Mouse (Mus musculus): ENCODE measurements around the gene Best1. TPM values are rescaled to one million over a fixed set of nuclear protein-coding genes. Genes with fewer than 3 reads are reported as not detected.

Gene Best1
- polyA plus RNA-seq, 1 experiment = 0.31 TPM

- TF ChIP-seq POLR2A (IDR thresholded peaks at IDR 0.05; ENCODE audit: control insufficient read depth, extremely low read depth, insufficient read depth, low read length, poor library complexity) = no peak
- no peak for TF ChIP-seq CTCF (IDR thresholded peaks at IDR 0.05; ENCODE audit: borderline replicate concordance, control insufficient read depth, extremely low read depth, insufficient read depth, low read length, poor library complexity)
- H3K27ac ChIP-seq (ENCODE audit: control insufficient read depth, insufficient read depth, low read length) = no peak overlapping the region
Measured at GRCm38 (mm10) chr19:9939841-9940240, 61.6 kb downstream of the Best1 start.

DNA sequence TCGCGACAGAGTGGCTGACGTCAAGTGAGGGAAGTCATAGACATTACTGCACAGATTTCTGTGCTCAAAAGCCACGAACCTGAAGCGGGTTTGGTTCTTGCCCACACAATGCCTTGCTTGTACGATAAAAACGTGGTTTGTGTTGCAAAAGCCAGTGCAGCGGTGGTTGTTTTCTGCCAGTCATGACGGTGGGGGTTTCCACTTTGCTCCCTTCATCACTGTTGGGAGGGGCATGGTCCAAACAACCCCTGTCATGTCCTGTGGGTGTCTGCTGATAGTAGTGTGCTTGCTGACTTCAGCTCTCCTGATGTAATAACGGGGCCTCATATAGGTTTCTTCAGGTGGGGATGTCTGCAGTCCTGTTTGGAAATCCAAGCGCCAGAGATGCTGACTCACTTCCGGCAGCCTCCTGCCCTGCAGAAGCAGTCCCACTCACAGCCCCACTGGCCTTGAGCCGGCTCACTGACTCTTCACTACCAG is 62.6 kb downstream of the Best1 start:
- peak; percentile 45 for DNase-seq
- Histone ChIP-seq H3K4me1 (replicated peaks; ENCODE audit: control insufficient read depth, insufficient read depth, low read length) (peaks cover 42% of the 10 kb centered on the region), H3K27me3 (ENCODE audit: control insufficient read depth, insufficient read depth, low read length) (no peaks in the 10 kb centered on the region), H3K4me3 (ENCODE audit: control insufficient read depth, insufficient read depth, low read length) (peak overlapping the region; percentile 28), H3K36me3 (ENCODE audit: control insufficient read depth, insufficient read depth, low read length) (no peaks in the 10 kb centered on the region), H3K27ac (ENCODE audit: control insufficient read depth, insufficient read depth, low read length) (peak overlapping the region; percentile 72)
- 3% methylated on average over 13 of the region's 13 CpGs for WGBS
- TF ChIP-seq POLR2A (IDR thresholded peaks at IDR 0.05; ENCODE audit: control insufficient read depth, extremely low read depth, insufficient read depth, low read length, poor library complexity) (no peak), CTCF (IDR thresholded peaks at IDR 0.05; ENCODE audit: borderline replicate concordance, control insufficient read depth, extremely low read depth, insufficient read depth, low read length, poor library complexity) (no peak)

More at GRCm38 (mm10) chr19:9939841-9940240, 61.6 kb downstream of the Best1 start:
- H3K4me3 ChIP-seq (ENCODE audit: control insufficient read depth, insufficient read depth, low read length) = no peak overlapping the region
- no peaks in the 10 kb centered on the region for H3K27me3 ChIP-seq (ENCODE audit: control insufficient read depth, insufficient read depth, low read length)
- WGBS = 72% methylated on average over 7 of the region's 7 CpGs
- DNase-seq = no peak
- H3K4me1 ChIP-seq (replicated peaks; ENCODE audit: control insufficient read depth, insufficient read depth, low read length) = peaks cover 42% of the 10 kb centered on the region
- no peaks in the 10 kb centered on the region for H3K36me3 ChIP-seq (ENCODE audit: control insufficient read depth, insufficient read depth, low read length)

- peak overlapping the region; percentile 72 for H3K27ac ChIP-seq (ENCODE audit: control insufficient read depth, insufficient read depth, low read length)
Measured at GRCm38 (mm10) chr19:9938156-9938823, 63.1 kb downstream of the Best1 start.

DNA sequence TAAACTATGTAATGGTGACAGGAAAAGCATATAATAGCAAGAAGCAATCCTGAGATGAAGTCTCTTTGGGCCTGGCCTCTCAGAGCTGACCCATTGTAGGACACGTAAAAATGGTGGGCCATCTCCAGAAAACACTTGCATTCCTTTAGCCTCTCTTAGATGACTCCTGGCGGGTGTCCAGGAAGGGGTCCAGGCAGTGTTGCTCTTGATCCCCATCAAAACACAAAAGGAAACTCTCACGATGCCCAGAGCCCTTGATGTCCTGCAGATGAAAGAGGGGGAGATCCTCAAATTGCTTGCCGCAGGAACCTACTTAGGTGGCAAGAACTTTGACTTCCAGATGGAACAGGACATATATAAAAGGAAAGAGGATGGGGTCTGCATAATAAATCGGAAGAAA is 64.0 kb downstream of the Best1 start:
- WGBS = 80% methylated on average over 5 of the region's 5 CpGs

More at GRCm38 (mm10) chr19:9938156-9938823, 63.1 kb downstream of the Best1 start:
- Histone ChIP-seq H3K36me3 (ENCODE audit: control insufficient read depth, insufficient read depth, low read length) (no peaks in the 10 kb centered on the region), H3K4me1 (replicated peaks; ENCODE audit: control insufficient read depth, insufficient read depth, low read length) (peaks cover 40% of the 10 kb centered on the region), H3K4me3 (ENCODE audit: control insufficient read depth, insufficient read depth, low read length) (peak overlapping the region; percentile 28), H3K27me3 (ENCODE audit: control insufficient read depth, insufficient read depth, low read length) (no peaks in the 10 kb centered on the region)
- peak; percentile 33 for DNase-seq
- WGBS = 3% methylated on average over 6 of the region's 6 CpGs
- TF ChIP-seq POLR2A (IDR thresholded peaks at IDR 0.05; ENCODE audit: control insufficient read depth, extremely low read depth, insufficient read depth, low read length, poor library complexity) (no peak), CTCF (IDR thresholded peaks at IDR 0.05; ENCODE audit: borderline replicate concordance, control insufficient read depth, extremely low read depth, insufficient read depth, low read length, poor library complexity) (no peak)

GRCm38 (mm10) chr19:9936579-9936978 is 64.9 kb downstream of the Best1 start:
- TF ChIP-seq CTCF (IDR thresholded peaks at IDR 0.05; ENCODE audit: borderline replicate concordance, control insufficient read depth, extremely low read depth, insufficient read depth, low read length, poor library complexity) = no peak
- TF ChIP-seq POLR2A (IDR thresholded peaks at IDR 0.05; ENCODE audit: control insufficient read depth, extremely low read depth, insufficient read depth, low read length, poor library complexity) = no peak

More for the DNA sequence above, 64.0 kb downstream of the Best1 start:
- Histone ChIP-seq H3K27me3 (ENCODE audit: control insufficient read depth, insufficient read depth, low read length) (no peaks in the 10 kb centered on the region), H3K4me3 (ENCODE audit: control insufficient read depth, insufficient read depth, low read length) (no peak overlapping the region), H3K4me1 (replicated peaks; ENCODE audit: control insufficient read depth, insufficient read depth, low read length) (peaks cover 32% of the 10 kb centered on the region), H3K36me3 (ENCODE audit: control insufficient read depth, insufficient read depth, low read length) (no peaks in the 10 kb centered on the region), H3K27ac (ENCODE audit: control insufficient read depth, insufficient read depth, low read length) (no peak overlapping the region; the same call in 1 of the 2 replicates)
- no peak for DNase-seq
- TF ChIP-seq CTCF (IDR thresholded peaks at IDR 0.05; ENCODE audit: borderline replicate concordance, control insufficient read depth, extremely low read depth, insufficient read depth, low read length, poor library complexity) = no peak
- TF ChIP-seq POLR2A (IDR thresholded peaks at IDR 0.05; ENCODE audit: control insufficient read depth, extremely low read depth, insufficient read depth, low read length, poor library complexity) = no peak

More at GRCm38 (mm10) chr19:9936579-9936978, 64.9 kb downstream of the Best1 start:
- H3K27ac ChIP-seq (ENCODE audit: control insufficient read depth, insufficient read depth, low read length) = no peak overlapping the region
- no peaks in the 10 kb centered on the region for H3K36me3 ChIP-seq (ENCODE audit: control insufficient read depth, insufficient read depth, low read length)
- peaks cover 28% of the 10 kb centered on the region for H3K4me1 ChIP-seq (replicated peaks; ENCODE audit: control insufficient read depth, insufficient read depth, low read length)
- H3K4me3 ChIP-seq (ENCODE audit: control insufficient read depth, insufficient read depth, low read length) = no peak overlapping the region
- no peaks in the 10 kb centered on the region for H3K27me3 ChIP-seq (ENCODE audit: control insufficient read depth, insufficient read depth, low read length)
- no peak for DNase-seq
- 46% methylated on average over 5 of the region's 5 CpGs for WGBS

Other genes starting within 250 kb of the Best1 start
- gene Scgb2a2, start 154.1 kb downstream of the Best1 start, polyA plus RNA-seq (2012; rRNA removed) = not detected in 2 replicates
- gene Incenp, start 102.1 kb downstream of the Best1 start, polyA plus RNA-seq (2012; rRNA removed) = 88.0 and 109 TPM in 2 replicates
- 2,238 and 2,885 TPM in 2 replicates for gene Fth1, start 21.0 kb downstream of the Best1 start, polyA plus RNA-seq (2012; rRNA removed)
- gene Rab3il1, start within 50 bp of the Best1 start, polyA plus RNA-seq (2012; rRNA removed) = 12.8 and 15.7 TPM in 2 replicates
- 13.6 and 19.9 TPM in 2 replicates for gene Fads3, start 39.9 kb upstream of the Best1 start, polyA plus RNA-seq (2012; rRNA removed)
- 36.3 and 45.6 TPM in 2 replicates for gene Fads2, start 100.1 kb upstream of the Best1 start, polyA plus RNA-seq (2012; rRNA removed)
- 50.2 and 51.4 TPM in 2 replicates for gene Fads1, start 181.3 kb upstream of the Best1 start, polyA plus RNA-seq (2012; rRNA removed)
- 159 and 189 TPM in 2 replicates for gene Tmem258, start 202.4 kb upstream of the Best1 start, polyA plus RNA-seq (2012; rRNA removed)
- 43.8 and 57.8 TPM in 2 replicates for gene Fen1, start 202.5 kb upstream of the Best1 start, polyA plus RNA-seq (2012; rRNA removed)
- 2.7 and 4.9 TPM in 2 replicates for gene Myrf, start 239.1 kb upstream of the Best1 start, polyA plus RNA-seq (2012; rRNA removed)